In the genomic region with DNA sequence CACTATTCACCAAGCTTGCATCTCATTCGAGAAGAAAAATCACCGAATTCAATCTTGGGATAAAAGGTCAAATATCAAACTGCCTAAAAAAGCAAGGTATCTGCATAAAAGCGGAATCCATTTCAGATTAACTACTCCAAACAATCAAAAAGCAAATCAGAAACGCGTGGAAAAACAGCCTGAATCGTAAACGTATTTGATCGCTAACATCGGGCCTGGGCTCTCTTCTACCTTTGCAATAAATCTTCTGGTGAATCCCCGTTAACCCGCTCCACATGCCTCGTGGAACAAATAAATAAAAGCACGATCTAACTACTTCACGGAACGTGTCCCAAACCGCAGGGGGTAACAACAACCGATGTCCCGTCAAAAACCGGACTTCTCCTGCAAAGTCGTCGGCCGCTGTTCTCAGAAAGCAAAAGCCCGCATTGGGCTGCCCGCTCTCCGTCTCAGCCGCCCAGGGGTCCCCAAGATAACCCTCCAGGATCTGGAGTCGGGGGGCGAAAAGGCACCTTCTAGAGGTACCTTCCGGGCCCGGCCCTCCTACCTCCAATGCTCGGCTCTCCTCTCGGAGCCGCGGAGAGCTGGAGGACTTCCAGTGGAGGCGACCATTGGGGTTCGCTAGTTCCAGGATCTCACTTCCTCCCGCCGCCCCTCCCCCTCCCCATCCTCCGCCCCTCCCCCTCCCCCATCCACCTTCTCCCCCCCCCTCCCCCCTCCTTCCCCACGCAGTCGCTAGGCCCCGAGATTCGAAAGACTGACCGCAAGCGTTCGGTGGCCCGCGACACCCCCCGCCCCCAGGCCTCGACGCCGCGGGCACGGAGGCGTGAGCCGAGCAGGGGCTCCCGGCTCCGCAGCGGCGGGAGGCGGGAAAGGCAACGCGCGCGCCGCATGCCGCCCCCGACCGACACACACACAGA, we compare ENCODE assay signal across 7 mouse cellular contexts. TPM values are rescaled to one million over a fixed set of nuclear protein-coding genes. Genes with fewer than 3 reads are reported as not detected.
DNase-seq lines count a peak whose midpoint lies in the region; ATAC-seq and TF ChIP-seq lines count a peak whose summit lies in the region.

No protein-coding gene starts in this region.

- H3K27me3 ChIP-seq in Patski = peaks cover 3% of the 10 kb centered on the region
- H3K27me3 ChIP-seq in cerebellum, adult 2 months (ENCODE audit: control insufficient read depth, insufficient read depth, low read length) = no peaks in the 10 kb centered on the region
- no peaks in the 10 kb centered on the region for H3K27me3 ChIP-seq in hindbrain, embryonic 16.5 days (replicated peaks; ENCODE audit: control insufficient read depth, insufficient read depth, low read length)

- H3K27ac ChIP-seq in cerebellum, adult 2 months (ENCODE audit: insufficient read depth, low read length) = peak overlapping the region; percentile 93
- peak overlapping the region; percentile 94 for H3K27ac ChIP-seq in hindbrain, embryonic 16.5 days (ENCODE audit: low read depth, low read length)

- DNase-seq in Patski (ENCODE audit: low read depth, low spot score) = no peak
- DNase-seq in cerebellum, adult 2 months = peak; percentile 51 to 60
- peak; percentile 14 to 29 for DNase-seq in left cerebral cortex, postnatal 25 days (ENCODE audit: low spot score in 2 of 2)
- peak; percentile 1 for DNase-seq in spleen, adult 12 weeks (ENCODE audit: low spot score)

- POLR2A ChIA-PET in Patski (lab: Charles Lee) = no interaction called here

- peak overlapping the region; percentile 76 for H3K4me3 ChIP-seq in cerebellum, adult 2 months (replicated peaks; ENCODE audit: insufficient read depth, low read depth, low read length)
- peak overlapping the region; percentile 65 for H3K4me3 ChIP-seq in hindbrain, embryonic 16.5 days (ENCODE audit: low read length)

- CTCF ChIA-PET in Patski (lab: Charles Lee) = no interaction called here

- ATAC-seq in Patski = peak; percentile 32
- peak; percentile 47 for ATAC-seq in frontal cortex, adult (ENCODE audit: low TSS enrichment)
- ATAC-seq in hindbrain, embryonic 16.5 days = peak; percentile 59
- ATAC-seq in megakaryocyte-erythroid progenitor cell, adult 5-6 weeks (replicated peaks; ENCODE audit: low FRiP score, low TSS enrichment, poor library complexity, severe bottlenecking) = 0 out of 2 replicates have a peak, but pooled peaks have one; percentile 8

- peak overlapping the region; percentile 55 for H3K4me2 ChIP-seq in hindbrain, embryonic 16.5 days (ENCODE audit: low read length)

- intact Hi-C loops in left cerebral cortex, postnatal 25 days (cut with DNase I) = loop anchor here (5.0 to 10.0 kb wide), 2 partner anchors 84 to 257 kb away; partner anchors contain the start of genes Magt1 and Pgk1

- no peak for TF ChIP-seq CTCF in Patski (IDR thresholded peaks at IDR 0.05)
- TF ChIP-seq CTCF in cerebellum, adult 2 months (IDR thresholded peaks at IDR 0.05; ENCODE audit: borderline replicate concordance, insufficient read depth, low read depth, low read length) = no peak

- H3K9me3 ChIP-seq in hindbrain, embryonic 16.5 days (ENCODE audit: control insufficient read depth, low read length) = no peaks in the 10 kb centered on the region

- no peak for TF ChIP-seq POLR2A in cerebellum, adult 2 months (IDR thresholded peaks at IDR 0.05; ENCODE audit: borderline replicate concordance, insufficient read depth, low read length)

- no peaks in the 10 kb centered on the region for H3K36me3 ChIP-seq in hindbrain, embryonic 16.5 days (ENCODE audit: control insufficient read depth, insufficient read depth, low read length)

- H3K4me1 ChIP-seq in cerebellum, adult 2 months (ENCODE audit: control insufficient read depth, insufficient read depth, low read length) = peaks cover 4% of the 10 kb centered on the region
- H3K4me1 ChIP-seq in hindbrain, embryonic 16.5 days (ENCODE audit: control insufficient read depth, insufficient read depth, low read depth, low read length) = peaks cover 11% of the 10 kb centered on the region

- 6% methylated on average over 29 of the region's 69 CpGs for WGBS in cerebellum, adult 2 months
- 25% methylated on average over 40 of the region's 69 CpGs for WGBS in hindbrain, embryonic 16.5 days

- peak overlapping the region; percentile 85 for H3K9ac ChIP-seq in hindbrain, embryonic 16.5 days (ENCODE audit: low read depth, low read length)

- in situ Hi-C loops in Patski (cut with MboI; ENCODE audit: low pct_unique_long_range_greater_than_20kb) = no loop called here

RNA-seq across cellular contexts. Expression of gene Atrx, which starts 1.0 kb away (rescaled TPM):
- 76.6 TPM for polyA plus RNA-seq in Patski (2021)
- polyA plus RNA-seq in cerebellum, adult 2 months (2012; rRNA removed) = 63.6 and 70.3 TPM in 2 replicates
- 208 and 232 TPM in 2 replicates for polyA plus RNA-seq in hindbrain, embryonic 16.5 days (2015; fragmentation: Nextera tagmentation; extraction: Ambion mirVana)
- 100 to 1,000 TPM; 165 to 174 TPM for total RNA-seq in left cerebral cortex, postnatal 25 days (2021)
- 168 and 243 TPM in 2 replicates for total RNA-seq in megakaryocyte-erythroid progenitor cell, adult 5-6 weeks (2014; fragmentation: Nextera tagmentation)
- total RNA-seq in megakaryocyte-erythroid progenitor cell, adult 5-6 weeks (2017) = 253 and 330 TPM in 2 replicates

Comparison
In these comparisons a context has a peak if more than half of its experiments do, and no peak if none do; other contexts are left out.
1. ATAC-seq: peak in every context shown above with its lines; median percentile 59 in hindbrain, embryonic 16.5 days; 47 in frontal cortex, adult; 32 in Patski; 8 in megakaryocyte-erythroid progenitor cell, adult 5-6 weeks.